Mouse (Mus musculus) T-cell, adult 66 days (primary cell): Measurements from ENCODE around the gene Gm10338. TPM values are rescaled to one million over a fixed set of nuclear protein-coding genes. Genes with fewer than 3 reads are reported as not detected.

Experiments
- total RNA-seq, 2 experiments: library from RNA; stranded (reverse); gene quantifications; 3 replicates in 1 of 2; 4 replicates in 1 of 2; pipeline ENCODE4 v1.2.4; 2023

Gene Gm10338
- not detected for total RNA-seq

GRCm38 (mm10) chr14:7595492-7595891 is at the start of gene Gm10338:
Gene Gm10338 (minus strand): TSS chr14:7595592.

GRCm38 (mm10) chr14:7643872-7644271 is 48.5 kb upstream of the Gm10338 start, which contains the start of gene Gm10128:
Gene Gm10128 (minus strand): TSS chr14:7643972.

GRCm38 (mm10) chr14:7568382-7568781 is 27.0 kb downstream of the Gm10338 start, which contains the start of gene Gm3558:
Gene Gm3558 (minus strand): TSS chr14:7568566.

Other genes starting within 250 kb of the Gm10338 start
- not detected for gene Gm8374, start 230.5 kb downstream of the Gm10338 start, total RNA-seq
- not detected for gene Gm3755, start 144.7 kb downstream of the Gm10338 start, total RNA-seq
- gene Gm3752, start 111.8 kb downstream of the Gm10338 start, total RNA-seq: under 1 TPM in 1 of 2 experiments, not detected in 1; 0.33 TPM
- 1 to 10 TPM; 1.7 to 2.1 TPM for gene Gm3558, start 27.0 kb downstream of the Gm10338 start, total RNA-seq
- gene Gm10128, start 48.4 kb upstream of the Gm10338 start, total RNA-seq: not detected
- gene Gm26661, start 196.0 kb upstream of the Gm10338 start, total RNA-seq: not detected
- gene Flnb, start 222.4 kb upstream of the Gm10338 start, total RNA-seq: 10 to 100 TPM; 31.6 to 32.7 TPM